Mouse (Mus musculus) megakaryocyte, embryonic 14.5 days (primary cell): ENCODE measurements around the gene Adssl1.

Experiments
- FLI1 ChIP-seq: IDR thresholded peaks from 2 replicates; pipeline ENCODE4 v1.6.1; 2012; ENCODE audit warnings: low read length, inconsistent platforms, mixed read lengths
- GATA1 ChIP-seq: IDR thresholded peaks from 3 replicates; pipeline ENCODE4 v1.6.1; 2012; ENCODE audit warnings: mixed read lengths, low read length, inconsistent platforms, borderline replicate concordance

DNA sequence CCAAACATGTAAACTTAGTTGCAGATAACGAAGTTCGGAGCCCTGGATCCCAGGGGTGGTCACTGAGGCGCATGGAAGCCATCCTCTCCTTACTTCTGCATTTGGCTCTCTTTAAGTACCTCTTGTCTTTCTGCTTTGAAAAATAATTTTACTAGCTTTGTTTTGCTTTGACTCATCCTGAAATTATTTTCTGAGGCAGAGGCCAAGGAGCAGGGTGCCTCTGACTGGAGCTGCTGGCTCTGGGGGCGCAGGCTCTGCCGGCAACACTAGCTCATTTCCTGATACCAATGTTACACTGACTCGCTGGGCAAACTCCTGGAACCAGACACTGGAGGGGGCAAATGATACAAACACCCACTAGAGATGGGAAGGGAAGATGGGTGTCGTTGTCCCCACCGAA lies 39.9 kb upstream of the Adssl1 start:
- TF ChIP-seq GATA1, result no peak
- TF ChIP-seq FLI1, result no peak
